Mouse (Mus musculus): ENCODE results near the gene Rabep2. TPM values are rescaled to one million over a fixed set of nuclear protein-coding genes. Genes with fewer than 3 reads are reported as not detected.

Gene Rabep2
- polyA plus RNA-seq, 1 experiment, result 25.3 TPM

DNA sequence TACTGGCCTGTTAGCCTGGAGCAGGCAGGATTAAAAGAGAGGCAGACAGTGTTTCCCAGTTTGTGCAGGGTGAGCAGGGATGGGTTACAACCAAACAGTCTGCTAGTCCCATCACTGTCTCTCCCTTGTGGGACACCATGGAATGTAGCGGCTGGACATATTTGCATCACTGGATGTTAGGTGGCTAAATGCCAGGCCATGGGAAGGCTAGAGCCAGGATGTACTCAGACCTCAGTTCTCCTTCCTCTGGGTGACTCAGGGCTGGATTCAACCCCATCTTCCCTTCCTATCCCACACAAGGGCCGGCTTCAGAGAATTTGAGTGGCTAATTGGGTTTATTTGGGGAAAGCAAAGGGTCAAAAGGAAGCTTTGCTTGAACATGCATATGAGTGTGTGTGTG, 19.9 kb upstream of the Rabep2 start:
- no peak overlapping the region for H3K4me3 ChIP-seq (ENCODE audit: insufficient read depth, low read length)
- no peaks in the 10 kb centered on the region for H3K4me1 ChIP-seq (ENCODE audit: control insufficient read depth, insufficient read depth, low read length)
- no peak for TF ChIP-seq CTCF (IDR thresholded peaks at IDR 0.05; ENCODE audit: low read depth, low read length)
- no peak for TF ChIP-seq POLR2A (IDR thresholded peaks at IDR 0.05; ENCODE audit: borderline replicate concordance, low read depth, low read length)
- H3K27ac ChIP-seq (ENCODE audit: insufficient read depth, low read depth, low read length), result no peak overlapping the region

DNA sequence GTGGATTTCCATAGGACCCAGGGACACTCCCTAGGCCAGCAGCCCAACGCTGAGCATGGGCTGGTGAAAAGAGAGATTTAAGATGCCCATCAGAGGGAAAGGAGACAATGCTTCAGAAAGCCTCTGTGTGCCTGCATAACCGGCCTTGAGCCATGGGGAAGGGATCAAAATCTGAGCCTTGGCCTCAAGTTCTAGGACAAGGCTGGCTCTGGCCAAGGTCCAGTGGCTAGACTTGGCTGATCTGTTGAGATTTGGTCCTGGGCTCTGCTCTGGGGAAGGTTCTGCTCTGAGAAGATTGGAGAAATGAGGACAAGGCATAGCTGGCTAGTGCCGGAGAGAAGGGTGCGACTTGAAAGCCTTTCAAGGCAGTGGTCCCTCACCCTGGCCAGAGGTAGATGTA, 17.5 kb upstream of the Rabep2 start:
- no peak for TF ChIP-seq CTCF (IDR thresholded peaks at IDR 0.05; ENCODE audit: low read depth, low read length)
- TF ChIP-seq POLR2A (IDR thresholded peaks at IDR 0.05; ENCODE audit: borderline replicate concordance, low read depth, low read length), result no peak
- Histone ChIP-seq H3K4me3 (ENCODE audit: insufficient read depth, low read length) (no peak overlapping the region), H3K27ac (ENCODE audit: insufficient read depth, low read depth, low read length) (no peak overlapping the region), H3K4me1 (ENCODE audit: control insufficient read depth, insufficient read depth, low read length) (no peaks in the 10 kb centered on the region)

DNA sequence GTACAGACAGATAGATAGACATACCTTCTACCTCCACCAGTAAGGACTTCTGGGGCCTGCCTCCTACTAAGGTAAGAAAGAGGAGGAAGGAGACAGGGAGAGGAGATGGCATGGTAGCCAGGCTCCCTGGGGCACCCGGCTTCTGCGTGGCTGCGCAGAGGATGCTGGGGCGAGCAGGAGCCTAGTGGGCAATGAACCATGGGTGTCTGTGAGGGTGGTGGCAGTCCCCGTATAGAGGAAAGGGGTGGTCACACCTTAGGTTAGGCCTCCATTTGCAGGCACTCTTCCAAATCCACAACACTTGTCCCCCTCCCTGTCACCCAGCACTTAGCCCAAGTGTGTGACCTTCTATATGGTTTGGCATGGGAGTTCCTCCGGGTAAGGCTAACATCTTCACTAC, 13.8 kb upstream of the Rabep2 start, which contains the start of gene Cd19:
TSS of gene Cd19 (minus strand) at position 165 of the 400 bp plus-strand sequence.
- TF ChIP-seq CTCF (IDR thresholded peaks at IDR 0.05; ENCODE audit: low read depth, low read length), result no peak
- no peak for TF ChIP-seq POLR2A (IDR thresholded peaks at IDR 0.05; ENCODE audit: borderline replicate concordance, low read depth, low read length)
- Histone ChIP-seq H3K4me1 (ENCODE audit: control insufficient read depth, insufficient read depth, low read length) (peaks cover 3% of the 10 kb centered on the region; the same call in 1 of the 2 replicates), H3K4me3 (ENCODE audit: insufficient read depth, low read length) (no peak within 1 kb of the TSS), H3K27ac (ENCODE audit: insufficient read depth, low read depth, low read length) (no peak within 1 kb of the TSS)

DNA sequence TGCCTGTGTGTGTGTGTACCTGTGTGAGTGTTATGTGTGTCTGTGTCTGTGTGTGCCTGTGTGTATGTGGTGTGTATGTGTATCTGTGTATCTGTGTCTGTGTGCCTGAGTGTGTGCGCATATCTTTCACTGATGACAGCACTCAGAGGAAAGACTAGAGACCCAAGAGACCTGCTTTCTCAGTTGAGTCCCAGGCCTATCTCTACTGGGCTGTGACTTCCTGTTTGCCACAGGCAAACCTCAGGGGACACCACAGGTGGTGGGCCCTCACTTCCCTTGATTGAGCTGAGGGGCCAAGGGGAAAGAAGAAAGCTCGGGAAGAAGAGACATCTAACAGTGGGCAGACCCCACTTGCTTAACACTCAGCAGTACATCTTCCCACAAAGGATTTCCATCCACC, 11.9 kb upstream of the Rabep2 start:
- Histone ChIP-seq H3K4me1 (ENCODE audit: control insufficient read depth, insufficient read depth, low read length) (peaks cover 3% of the 10 kb centered on the region; the same call in 1 of the 2 replicates), H3K27ac (ENCODE audit: insufficient read depth, low read depth, low read length) (no peak overlapping the region), H3K4me3 (ENCODE audit: insufficient read depth, low read length) (no peak overlapping the region)
- no peak for TF ChIP-seq CTCF (IDR thresholded peaks at IDR 0.05; ENCODE audit: low read depth, low read length)
- no peak for TF ChIP-seq POLR2A (IDR thresholded peaks at IDR 0.05; ENCODE audit: borderline replicate concordance, low read depth, low read length)

DNA sequence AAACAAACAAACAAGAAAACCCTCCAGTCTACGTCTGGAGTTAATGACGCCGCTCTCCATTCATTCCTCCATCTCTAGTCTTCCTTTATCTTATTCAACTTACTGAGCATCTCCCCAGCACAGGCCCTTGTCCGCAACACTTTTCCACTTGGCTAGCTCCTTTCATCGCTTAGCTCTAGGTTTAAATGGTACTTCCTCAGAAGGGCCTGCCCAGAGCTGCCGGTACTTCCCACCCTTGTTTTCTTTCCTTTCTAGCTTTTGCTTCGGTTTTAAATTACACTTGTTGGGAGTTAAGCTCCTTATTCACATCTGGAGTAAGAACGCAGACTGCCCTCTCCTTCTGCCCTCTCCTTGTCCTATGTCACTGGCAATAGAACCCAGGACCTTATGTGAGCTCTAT, 11.5 kb upstream of the Rabep2 start:
- Histone ChIP-seq H3K27ac (ENCODE audit: insufficient read depth, low read depth, low read length) (no peak overlapping the region), H3K4me1 (ENCODE audit: control insufficient read depth, insufficient read depth, low read length) (peaks cover 3% of the 10 kb centered on the region; the same call in 1 of the 2 replicates), H3K4me3 (ENCODE audit: insufficient read depth, low read length) (no peak overlapping the region)
- no peak for TF ChIP-seq CTCF (IDR thresholded peaks at IDR 0.05; ENCODE audit: low read depth, low read length)
- TF ChIP-seq POLR2A (IDR thresholded peaks at IDR 0.05; ENCODE audit: borderline replicate concordance, low read depth, low read length), result no peak

DNA sequence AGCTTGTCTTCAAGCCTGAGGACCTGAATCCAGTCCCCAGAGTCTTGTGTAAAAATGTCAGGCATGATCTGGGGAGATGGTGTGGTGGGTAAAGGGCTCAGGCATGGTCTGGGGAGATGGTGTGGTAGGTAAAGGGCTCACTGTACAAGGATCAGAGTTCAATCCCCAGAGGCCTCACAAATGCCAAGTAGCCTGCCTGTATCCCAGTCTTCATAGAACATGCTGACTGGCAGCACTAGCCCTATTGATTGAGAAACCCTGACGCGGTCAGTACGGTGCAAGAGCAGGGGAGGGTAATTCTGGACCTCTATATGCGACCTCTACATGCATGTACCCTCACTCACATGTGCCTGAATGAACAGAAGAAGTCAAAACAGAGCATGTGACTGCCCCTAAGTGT, 11.0 kb upstream of the Rabep2 start:
- H3K27ac ChIP-seq (ENCODE audit: insufficient read depth, low read depth, low read length), result no peak overlapping the region
- TF ChIP-seq POLR2A (IDR thresholded peaks at IDR 0.05; ENCODE audit: borderline replicate concordance, low read depth, low read length) (no peak), CTCF (IDR thresholded peaks at IDR 0.05; ENCODE audit: low read depth, low read length) (no peak)
- no peak overlapping the region for H3K4me3 ChIP-seq (ENCODE audit: insufficient read depth, low read length)
- H3K4me1 ChIP-seq (ENCODE audit: control insufficient read depth, insufficient read depth, low read length), result peaks cover 3% of the 10 kb centered on the region; the same call in 1 of the 2 replicates

DNA sequence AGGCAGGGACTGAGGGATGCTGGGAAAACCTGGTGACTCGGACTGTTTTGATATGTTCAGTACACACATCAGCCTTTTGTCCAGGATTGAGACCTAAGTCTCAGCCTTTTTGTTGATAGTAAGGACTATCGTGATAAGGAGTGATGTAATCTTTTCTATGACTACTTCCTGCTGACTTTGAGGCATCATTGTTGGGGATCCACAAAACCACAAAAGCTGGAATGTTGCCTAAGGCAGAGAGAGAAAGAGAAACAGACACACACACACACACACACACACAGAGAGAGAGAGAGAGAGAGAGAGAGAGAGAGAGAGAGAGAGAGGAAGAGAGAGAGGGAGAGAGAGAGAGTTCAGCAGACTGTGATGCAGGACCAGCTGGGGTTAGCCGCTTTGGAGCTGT, 10.1 kb upstream of the Rabep2 start:
- TF ChIP-seq CTCF (IDR thresholded peaks at IDR 0.05; ENCODE audit: low read depth, low read length) (no peak), POLR2A (IDR thresholded peaks at IDR 0.05; ENCODE audit: borderline replicate concordance, low read depth, low read length) (no peak)
- Histone ChIP-seq H3K4me1 (ENCODE audit: control insufficient read depth, insufficient read depth, low read length) (peaks cover 3% of the 10 kb centered on the region; the same call in 1 of the 2 replicates), H3K27ac (ENCODE audit: insufficient read depth, low read depth, low read length) (no peak overlapping the region), H3K4me3 (ENCODE audit: insufficient read depth, low read length) (no peak overlapping the region)

DNA sequence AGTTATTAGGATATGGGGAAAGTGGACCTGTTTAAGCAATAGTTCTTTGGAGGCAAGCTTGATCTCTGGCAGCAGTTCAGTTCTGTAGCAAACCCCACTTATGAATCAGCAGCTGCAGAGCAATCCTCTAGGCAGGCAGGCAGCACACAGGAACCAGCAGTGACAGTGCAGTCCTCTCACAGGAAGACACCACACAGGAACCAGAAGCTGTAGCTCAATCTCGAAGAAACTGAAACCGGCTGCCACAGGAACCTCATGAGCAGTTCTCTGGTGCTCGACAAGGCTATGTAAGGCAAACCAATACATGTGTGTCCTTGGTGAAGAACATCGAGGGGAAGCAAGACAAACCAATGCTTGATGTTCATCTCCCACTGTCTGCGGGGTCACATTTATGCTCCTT, 6.8 kb upstream of the Rabep2 start:
- H3K4me1 ChIP-seq (ENCODE audit: control insufficient read depth, insufficient read depth, low read length), result peaks cover 8% of the 10 kb centered on the region
- H3K27ac ChIP-seq (ENCODE audit: insufficient read depth, low read depth, low read length), result no peak overlapping the region
- H3K4me3 ChIP-seq (ENCODE audit: insufficient read depth, low read length), result no peak overlapping the region
- TF ChIP-seq POLR2A (IDR thresholded peaks at IDR 0.05; ENCODE audit: borderline replicate concordance, low read depth, low read length), result no peak
- no peak for TF ChIP-seq CTCF (IDR thresholded peaks at IDR 0.05; ENCODE audit: low read depth, low read length)

DNA sequence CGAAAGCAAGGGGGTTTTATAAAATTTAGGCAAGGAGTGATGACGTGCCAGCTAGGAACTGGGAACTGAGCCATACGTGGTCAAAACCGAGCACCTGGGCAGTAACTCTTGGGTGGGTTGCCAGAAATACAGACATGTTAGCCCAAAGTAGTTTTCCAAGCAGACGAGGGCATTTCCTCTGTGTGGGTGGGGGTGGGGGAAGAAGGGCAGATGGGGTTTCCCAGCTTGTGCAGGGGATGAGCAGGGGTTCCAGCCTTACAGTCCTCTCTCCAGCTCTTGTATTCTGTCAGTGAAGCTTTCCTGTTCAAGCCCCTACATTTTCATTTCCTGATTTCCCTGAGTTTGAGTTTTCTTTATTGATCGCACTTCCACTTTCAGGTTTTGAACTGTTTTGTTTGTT, 4.4 kb upstream of the Rabep2 start:
- no peak overlapping the region for H3K4me3 ChIP-seq (ENCODE audit: insufficient read depth, low read length)
- peaks cover 8% of the 10 kb centered on the region for H3K4me1 ChIP-seq (ENCODE audit: control insufficient read depth, insufficient read depth, low read length)
- TF ChIP-seq POLR2A (IDR thresholded peaks at IDR 0.05; ENCODE audit: borderline replicate concordance, low read depth, low read length), result no peak
- TF ChIP-seq CTCF (IDR thresholded peaks at IDR 0.05; ENCODE audit: low read depth, low read length), result no peak
- H3K27ac ChIP-seq (ENCODE audit: insufficient read depth, low read depth, low read length), result no peak overlapping the region

DNA sequence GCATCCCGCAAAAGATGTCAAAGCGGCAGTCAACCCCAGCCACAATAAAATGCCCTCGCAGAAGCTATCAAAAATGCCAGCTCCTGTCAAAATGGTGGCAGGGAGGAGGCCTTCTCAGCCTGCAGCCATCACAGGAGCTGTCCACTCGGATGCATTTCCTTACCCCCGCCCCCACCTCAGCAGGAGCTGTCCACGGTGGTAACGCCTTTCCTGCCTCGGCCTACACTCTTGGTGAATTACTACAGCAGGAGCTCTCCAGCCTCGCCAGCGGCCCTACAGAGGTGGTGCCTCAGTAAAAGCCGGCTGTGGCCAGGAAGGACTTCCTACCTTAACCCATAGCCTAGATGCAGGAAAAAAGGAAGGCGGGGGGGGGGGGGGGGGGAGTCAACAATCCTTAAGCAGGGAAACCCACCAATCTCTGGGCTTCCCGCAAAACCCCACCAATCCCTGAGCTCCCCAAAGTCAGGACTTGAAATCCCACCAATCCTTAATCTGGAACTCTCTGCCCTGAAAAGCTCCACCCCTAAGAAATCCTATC, 1.2 kb upstream of the Rabep2 start:
- Histone ChIP-seq H3K27ac (ENCODE audit: insufficient read depth, low read depth, low read length) (no peak overlapping the region), H3K4me3 (ENCODE audit: insufficient read depth, low read length) (no peak overlapping the region), H3K4me1 (ENCODE audit: control insufficient read depth, insufficient read depth, low read length) (peaks cover 12% of the 10 kb centered on the region)
- TF ChIP-seq CTCF (IDR thresholded peaks at IDR 0.05; ENCODE audit: low read depth, low read length) (no peak), POLR2A (IDR thresholded peaks at IDR 0.05; ENCODE audit: borderline replicate concordance, low read depth, low read length) (no peak)
